Mouse (Mus musculus) kidney, adult 8-10 months (tissue): ENCODE data around the gene Fam129b.
A peak's percentile ranks its signal among the peaks of the same experiment; 100 is the strongest.

Source experiments
- DNase-seq, 2 experiments: peaks; one replicate each; pipeline ENCODE4 v3.0.0; 2022

The Fam129b gene

GRCm38 (mm10) chr2:32860799-32861198, 15.1 kb upstream of the Fam129b start:
- no peak for DNase-seq

DNA sequence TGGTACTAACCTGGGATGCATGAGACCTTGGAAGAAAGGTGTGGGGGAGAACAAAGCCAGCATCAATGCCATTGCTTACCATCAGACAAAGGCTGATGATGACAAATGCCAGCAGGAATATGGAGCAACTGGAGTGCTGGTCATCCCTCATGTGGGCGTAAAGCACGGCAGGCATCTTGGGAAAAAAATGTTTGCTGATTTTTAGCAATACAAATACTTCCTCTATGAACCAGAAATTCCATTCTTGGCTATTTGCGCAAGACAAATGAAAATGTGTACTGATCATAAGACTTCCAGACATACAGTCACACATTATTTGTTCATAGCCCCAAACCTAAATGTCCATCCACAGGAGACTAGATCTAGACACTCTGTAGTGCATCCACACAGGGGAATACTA, 12.6 kb upstream of the Fam129b start:
- DNase-seq: no peak

GRCm38 (mm10) chr2:32864755-32865154, 11.2 kb upstream of the Fam129b start:
- no peak for DNase-seq

GRCm38 (mm10) chr2:32867354-32867753, 8.6 kb upstream of the Fam129b start:
- no peak for DNase-seq

- no peak for DNase-seq
These were observed 6.1 kb upstream of the Fam129b start for GRCm38 (mm10) chr2:32869721-32870274.

DNA sequence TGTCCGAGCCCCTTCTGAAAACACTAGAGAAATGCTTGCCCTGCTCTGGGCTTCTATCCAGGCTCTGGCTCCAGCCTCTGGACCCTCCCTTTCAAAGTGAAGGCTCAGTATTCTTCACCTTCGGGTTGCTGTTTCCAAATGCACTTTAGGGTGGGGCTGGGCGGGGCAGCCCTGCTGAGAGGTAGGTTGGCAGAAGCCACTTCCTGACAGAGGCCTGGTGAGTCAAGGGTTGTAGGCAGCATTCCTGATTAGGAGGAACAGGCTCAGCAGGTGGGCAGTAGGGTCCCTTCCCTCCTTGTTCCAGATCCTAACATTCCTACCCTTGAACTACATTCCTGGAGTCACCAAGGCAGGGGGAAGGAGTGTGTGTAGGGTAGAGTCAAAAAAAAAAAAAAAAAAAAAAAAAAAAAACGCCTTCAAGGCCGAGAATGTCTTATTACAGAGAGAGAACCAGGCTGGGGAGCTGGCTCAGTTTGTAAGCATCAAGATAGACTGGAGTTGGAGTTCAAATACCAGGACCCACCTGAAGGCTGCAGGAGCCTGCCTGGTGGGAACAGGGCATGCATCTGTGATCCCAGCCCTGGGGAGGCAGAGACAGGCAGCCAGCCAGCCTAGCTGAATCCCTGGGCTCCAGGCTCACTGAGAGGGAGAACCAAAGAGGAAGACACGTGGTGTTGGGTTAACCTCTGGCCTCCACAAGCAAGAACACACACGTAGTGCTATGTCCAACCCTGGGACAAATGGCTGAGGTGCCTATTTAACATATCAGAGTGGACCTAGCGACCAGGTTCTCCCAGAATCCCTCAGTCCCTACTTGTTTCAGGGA, 5.4 kb upstream of the Fam129b start:
- DNase-seq: no peak

DNA sequence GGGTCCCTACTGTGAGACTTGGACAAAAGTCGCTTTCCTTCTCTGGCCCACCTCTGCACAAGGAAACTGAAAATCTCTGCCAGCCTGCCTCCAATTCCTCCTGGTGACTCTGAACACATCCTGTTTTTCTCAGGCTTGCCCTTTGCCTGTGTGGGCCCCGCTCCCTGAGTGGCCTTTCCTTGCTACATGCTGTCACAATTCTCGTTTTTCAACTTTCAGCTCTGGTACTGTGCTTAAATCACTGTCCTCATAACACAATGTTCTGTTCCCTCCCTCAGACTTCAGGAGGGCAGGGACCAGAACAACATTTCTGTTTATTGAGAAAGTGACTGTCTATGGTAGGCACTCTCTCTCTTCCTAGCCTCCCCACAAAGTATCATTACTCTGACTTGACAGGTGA, 1.8 kb upstream of the Fam129b start:
- no peak for DNase-seq

DNA sequence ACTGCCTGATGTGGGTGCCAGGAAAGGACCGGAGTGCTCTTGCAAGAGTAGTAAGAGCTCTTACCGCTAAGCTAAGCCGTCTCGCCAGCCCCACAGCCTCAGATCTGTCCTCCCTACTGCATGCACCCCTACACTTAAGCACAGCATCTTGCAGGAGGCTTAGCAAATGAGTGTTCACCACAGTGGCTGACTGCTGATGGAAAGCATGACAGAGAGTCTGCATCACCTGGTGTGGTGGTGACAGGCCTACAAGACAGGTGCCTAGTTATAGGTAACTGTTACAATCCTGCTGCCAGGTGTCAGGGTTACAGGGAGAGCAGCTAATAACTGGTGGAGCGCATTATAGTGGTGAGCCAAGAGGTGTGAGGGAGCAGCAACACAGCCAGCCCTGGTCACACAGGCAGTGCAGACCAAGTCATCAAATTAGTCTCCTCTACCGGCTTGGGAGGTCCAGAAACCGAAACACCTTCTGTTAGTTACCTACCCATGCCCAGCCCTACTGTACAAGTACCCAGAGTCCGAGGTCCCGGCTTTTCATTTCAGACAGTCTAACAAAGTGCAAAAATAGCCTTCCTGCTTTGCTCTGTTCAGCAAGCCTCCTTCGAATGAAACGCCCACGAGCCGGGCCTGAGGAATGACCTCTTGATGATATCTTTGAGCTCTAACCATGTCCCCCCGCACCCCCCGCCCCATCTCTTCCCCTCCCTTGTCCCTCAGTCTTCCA, 801 bp upstream of the Fam129b start:
- DNase-seq: no peak

- DNase-seq: no peak
These were observed 782 bp downstream of the Fam129b start for GRCm38 (mm10) chr2:32876490-32877302.

DNA sequence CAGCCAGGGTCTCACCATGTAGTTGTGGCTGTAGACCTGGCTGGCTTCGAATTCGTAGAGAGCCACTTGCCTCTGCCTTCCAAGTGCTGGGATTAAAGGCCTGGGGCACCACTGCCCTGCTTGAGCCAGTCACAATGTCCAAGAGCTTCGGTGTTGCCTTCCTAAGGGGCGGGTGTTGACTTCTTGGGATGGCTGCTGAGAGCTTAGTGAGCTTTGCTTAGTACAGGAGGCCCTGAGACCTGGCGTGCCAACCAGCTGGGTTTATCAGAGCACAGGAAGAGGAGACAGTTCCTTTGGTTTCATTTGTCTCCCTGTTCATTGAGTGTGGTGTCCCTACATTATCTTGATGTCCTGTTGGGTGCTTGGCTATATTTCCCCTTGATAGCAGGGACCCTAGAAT, 1.4 kb downstream of the Fam129b start:
- DNase-seq: no peak

DNA sequence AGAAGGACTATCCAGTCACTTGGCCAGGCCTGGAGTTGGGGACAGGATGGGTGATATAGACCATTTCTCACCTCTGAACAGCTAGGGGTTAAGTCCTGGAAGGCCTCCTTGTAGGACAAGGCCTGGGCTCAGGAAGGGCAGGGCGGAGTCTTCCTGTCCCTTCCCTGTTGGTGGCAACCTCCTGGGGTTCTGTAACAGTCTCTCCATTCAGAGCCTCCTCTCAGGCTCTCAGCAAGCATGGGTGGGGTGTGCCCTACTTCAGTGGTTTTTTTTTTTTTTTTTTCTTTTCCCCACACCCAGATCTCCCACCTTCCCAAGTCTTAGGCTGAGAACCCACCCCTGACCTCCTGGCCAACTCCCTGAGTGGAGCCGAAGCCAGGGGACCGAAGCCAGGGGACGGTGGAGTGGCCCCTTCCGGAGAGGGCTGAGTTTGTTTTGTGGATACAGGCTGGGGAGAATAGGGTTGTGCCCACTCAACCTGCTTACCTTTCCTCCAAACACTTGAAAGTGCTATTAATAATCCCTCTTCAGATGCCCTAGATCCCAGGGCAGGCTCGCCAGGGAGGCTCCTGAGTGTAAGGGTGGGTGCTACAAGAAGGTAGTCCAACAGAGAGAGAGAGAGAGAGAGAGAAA, 2.0 kb downstream of the Fam129b start:
- DNase-seq: no peak

GRCm38 (mm10) chr2:32878396-32878795, 2.5 kb downstream of the Fam129b start:
- DNase-seq: peak; percentile 50 to 70

DNA sequence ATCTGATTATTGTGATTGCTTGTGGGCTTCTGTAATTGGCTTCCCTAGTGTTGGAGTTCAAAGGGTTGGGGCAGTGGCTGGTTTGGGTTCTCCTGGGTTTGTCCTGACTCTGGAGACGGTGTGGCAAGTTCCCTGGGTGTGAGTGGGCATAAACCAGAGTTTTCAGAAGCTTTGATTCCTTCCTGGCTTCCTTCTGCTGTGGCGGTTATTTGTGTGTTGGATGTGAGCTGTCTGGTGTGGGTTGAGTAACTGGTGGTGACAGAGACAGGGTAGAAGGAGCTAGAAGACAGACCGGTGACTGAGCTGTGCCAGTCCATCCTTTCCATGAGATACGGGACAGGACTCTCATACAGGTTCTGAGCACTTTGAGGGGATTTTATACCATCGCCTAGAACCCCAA, 3.7 kb downstream of the Fam129b start:
- no peak for DNase-seq

- DNase-seq: no peak
These were observed 5.1 kb downstream of the Fam129b start for GRCm38 (mm10) chr2:32881054-32881453.

DNA sequence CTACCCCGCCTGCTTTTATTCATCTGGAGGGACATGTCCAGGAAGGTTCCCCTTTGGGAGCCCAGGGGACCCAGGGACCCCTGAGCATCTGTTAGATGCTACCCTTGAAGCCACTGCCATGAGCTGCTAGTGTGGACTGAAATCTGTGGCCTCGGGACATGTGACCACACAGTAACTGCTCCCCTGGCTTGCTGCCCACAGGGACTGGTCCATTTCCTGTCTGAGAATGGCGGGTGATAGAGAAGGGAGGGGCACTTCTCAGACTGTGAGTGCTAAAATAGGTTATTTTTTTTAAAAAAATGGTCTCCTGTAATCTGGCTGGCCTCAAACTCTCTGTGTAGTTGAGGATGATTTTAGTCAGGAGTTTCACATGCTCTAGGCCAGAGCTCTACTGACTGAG, 5.8 kb downstream of the Fam129b start:
- peak; percentile 79 for DNase-seq

DNA sequence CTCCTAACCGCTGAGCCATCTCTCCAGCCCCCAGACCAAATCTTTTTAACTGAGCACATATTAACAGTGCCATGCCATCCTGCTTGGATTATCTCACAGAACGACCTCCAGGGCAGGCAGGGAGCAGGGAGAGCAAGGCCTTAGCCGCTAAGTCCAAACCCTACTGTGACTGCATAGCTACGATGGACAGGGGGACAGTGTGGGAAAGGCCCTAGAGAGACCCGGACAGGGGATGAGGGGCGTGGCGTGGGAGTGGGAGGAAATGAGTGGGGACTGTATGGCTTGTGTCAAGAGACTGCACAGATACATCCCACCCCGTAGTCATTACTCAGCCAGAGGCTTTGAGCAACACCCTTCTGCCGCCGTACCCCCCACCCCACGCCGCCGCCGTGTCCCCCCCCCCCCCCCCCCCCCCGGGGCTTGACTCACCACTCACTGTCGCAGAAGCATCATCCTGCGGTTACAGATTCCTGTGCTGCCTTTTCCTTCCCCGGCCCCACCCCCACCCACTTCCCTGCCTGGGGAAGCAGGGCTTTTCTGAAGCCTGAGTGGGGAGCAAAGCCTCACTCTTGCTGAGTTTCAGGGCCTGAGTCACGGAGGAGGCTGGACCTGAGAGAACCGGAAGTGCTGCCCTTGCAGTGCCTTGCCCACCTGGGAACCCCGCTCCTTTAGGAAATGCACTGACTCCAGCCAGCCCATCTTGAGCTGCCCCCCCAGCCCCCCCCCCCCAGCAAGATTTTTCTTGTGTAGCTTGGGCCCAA, 6.5 kb downstream of the Fam129b start:
- no peak for DNase-seq

DNA sequence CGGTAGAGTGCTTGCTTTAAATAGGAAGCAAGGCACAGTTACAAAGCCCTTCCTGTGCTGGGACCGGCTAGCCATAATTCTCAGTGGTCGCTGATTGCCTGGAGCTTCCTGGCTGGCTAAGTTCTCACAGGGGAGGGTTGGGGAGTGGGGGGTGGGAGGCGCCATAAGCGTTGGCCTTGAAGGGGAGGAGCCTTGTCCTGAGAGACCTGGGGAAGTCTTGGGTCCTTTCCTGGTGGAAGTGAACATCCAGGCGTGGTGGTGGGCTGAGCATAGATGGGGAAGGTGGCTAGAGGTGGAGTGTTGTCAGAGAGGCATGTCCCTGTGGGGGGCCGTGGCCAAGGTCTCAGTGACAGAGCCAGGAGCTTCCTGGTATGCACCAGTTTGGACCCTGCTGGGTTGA, 8.8 kb downstream of the Fam129b start:
- no peak for DNase-seq

DNA sequence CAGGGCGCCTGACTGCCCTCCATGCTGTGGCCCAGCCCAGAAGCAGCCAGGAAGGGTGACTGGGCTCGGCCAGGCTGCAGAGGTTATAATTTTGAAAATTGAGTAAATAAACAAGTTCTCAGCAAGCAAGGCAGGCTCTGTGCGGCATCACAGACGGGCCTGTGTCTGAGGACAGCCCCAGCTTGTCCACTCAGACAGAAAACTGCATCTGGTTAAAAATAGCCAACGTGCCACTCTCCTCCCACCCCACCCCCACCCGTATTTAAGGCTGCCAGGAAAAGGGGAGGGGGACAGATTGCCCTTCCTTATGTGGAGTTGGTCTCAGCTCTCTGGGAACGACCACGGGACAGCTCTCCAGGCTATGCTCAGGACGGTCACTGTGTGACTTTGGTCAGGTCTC, 12.1 kb downstream of the Fam129b start:
- no peak for DNase-seq

DNA sequence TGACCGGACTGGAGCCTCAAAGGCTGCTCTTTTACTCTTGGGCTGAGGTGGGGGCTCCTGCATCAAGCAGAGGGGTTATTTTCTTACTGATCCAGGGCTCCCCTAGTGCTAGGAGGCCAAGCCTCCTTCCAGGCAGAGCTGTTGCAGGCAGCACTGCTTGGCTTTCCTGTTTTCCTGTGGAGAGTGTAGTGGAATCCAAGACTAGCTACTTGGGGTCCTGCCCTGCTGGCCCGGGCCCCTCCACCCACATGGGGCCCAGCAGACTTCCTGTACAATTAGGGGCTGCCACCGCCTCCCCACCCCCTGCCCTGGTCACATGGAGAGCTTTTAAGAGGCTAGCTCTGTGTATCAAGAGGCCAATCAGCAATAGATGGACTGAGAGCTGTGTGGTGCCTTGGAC, 12.6 kb downstream of the Fam129b start:
- no peak for DNase-seq

GRCm38 (mm10) chr2:32890280-32890679, 14.4 kb downstream of the Fam129b start:
- no peak for DNase-seq

DNA sequence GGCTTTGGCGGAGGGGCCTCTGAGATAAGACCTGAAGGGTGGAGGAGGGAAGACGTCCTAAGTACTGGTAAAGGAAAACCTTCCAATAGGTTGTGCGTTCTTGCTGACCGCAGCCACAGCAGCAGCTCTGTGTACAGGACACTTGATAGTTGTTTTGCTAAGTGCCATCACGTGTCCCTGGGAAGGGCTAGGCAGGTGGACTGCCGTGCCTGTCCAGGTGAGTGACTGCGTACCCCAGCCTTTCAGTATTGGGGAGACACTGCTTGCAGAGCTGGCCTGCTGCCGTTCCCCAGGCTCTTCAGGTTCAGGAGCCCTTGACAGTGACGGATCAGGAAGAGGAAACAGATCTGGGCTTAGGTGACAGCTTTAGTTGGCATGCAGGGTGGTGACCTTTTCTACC, 15.4 kb downstream of the Fam129b start:
- no peak for DNase-seq

- no peak for DNase-seq
These were observed 16.6 kb downstream of the Fam129b start for GRCm38 (mm10) chr2:32892490-32892889.
